Mouse (Mus musculus) 3134 (cell line): Measurements from ENCODE around the gene Rhbdd1.

ENCODE experiments used
- DNase-seq: peaks from one replicate; pipeline ENCODE4 v3.0.0-alpha.2; 2011; ENCODE audit warnings: low spot score; ENCODE audit not compliant: insufficient read length; ENCODE audit errors: extremely low read depth

Gene Rhbdd1

GRCm38 (mm10) chr1:82361240-82361639 lies 45.0 kb downstream of the Rhbdd1 start:
- no peak for DNase-seq

GRCm38 (mm10) chr1:82362165-82362564 lies 45.9 kb downstream of the Rhbdd1 start:
- no peak for DNase-seq

GRCm38 (mm10) chr1:82364047-82364446 lies 47.8 kb downstream of the Rhbdd1 start:
- no peak for DNase-seq

- DNase-seq: no peak
Observed at GRCm38 (mm10) chr1:82364468-82364867, 48.2 kb downstream of the Rhbdd1 start.

- DNase-seq: no peak
Observed at GRCm38 (mm10) chr1:82371636-82372428, 55.6 kb downstream of the Rhbdd1 start.

- no peak for DNase-seq
Observed at GRCm38 (mm10) chr1:82373924-82374323, 57.7 kb downstream of the Rhbdd1 start.

- DNase-seq: no peak
Observed at GRCm38 (mm10) chr1:82374831-82375358, 58.6 kb downstream of the Rhbdd1 start.

GRCm38 (mm10) chr1:82375452-82375851 lies 59.2 kb downstream of the Rhbdd1 start:
- DNase-seq: no peak

- DNase-seq: no peak
Observed at GRCm38 (mm10) chr1:82381946-82382345, 65.7 kb downstream of the Rhbdd1 start.

GRCm38 (mm10) chr1:82384106-82384505 lies 67.9 kb downstream of the Rhbdd1 start:
- DNase-seq: no peak

- DNase-seq: no peak
Observed at GRCm38 (mm10) chr1:82385054-82385453, 68.8 kb downstream of the Rhbdd1 start.

GRCm38 (mm10) chr1:82385827-82386230 lies 69.6 kb downstream of the Rhbdd1 start:
- DNase-seq: no peak

GRCm38 (mm10) chr1:82386814-82387771 lies 70.8 kb downstream of the Rhbdd1 start:
- DNase-seq: no peak

- no peak for DNase-seq
Observed at GRCm38 (mm10) chr1:82389371-82389770, 73.1 kb downstream of the Rhbdd1 start.

GRCm38 (mm10) chr1:82395371-82395770 lies 79.1 kb downstream of the Rhbdd1 start:
- no peak for DNase-seq

GRCm38 (mm10) chr1:82407786-82408185 lies 91.5 kb downstream of the Rhbdd1 start:
- DNase-seq: no peak

GRCm38 (mm10) chr1:82409271-82409670 lies 93.0 kb downstream of the Rhbdd1 start:
- no peak for DNase-seq

- no peak for DNase-seq
Observed at GRCm38 (mm10) chr1:82410548-82410947, 94.3 kb downstream of the Rhbdd1 start.

GRCm38 (mm10) chr1:82411521-82411920 lies 95.3 kb downstream of the Rhbdd1 start:
- no peak for DNase-seq

- no peak for DNase-seq
Observed at GRCm38 (mm10) chr1:82412085-82412484, 95.8 kb downstream of the Rhbdd1 start.

- no peak for DNase-seq
Observed at GRCm38 (mm10) chr1:82414434-82415045, 98.3 kb downstream of the Rhbdd1 start.
